Mouse (Mus musculus) heart, embryonic 12.5 days (tissue): ENCODE data around the gene Kbtbd12. TPM values are rescaled to one million over a fixed set of nuclear protein-coding genes. Genes with fewer than 3 reads are reported as not detected.
A peak's percentile ranks its signal among the peaks of the same experiment; 100 is the strongest.

Experiments used
- ATAC-seq: fragments of 200-750 bp; cut with Nextera tagmentation; 2 replicates; pipeline ENCODE4 v1.8.0; 2017; ENCODE audit warnings: moderate TSS enrichment, moderate library complexity; ENCODE audit not compliant: insufficient number of reproducible peaks, low FRiP score
- H3K27ac ChIP-seq: fragments of 300-500 bp; sonication (generic); 2 replicates; pipeline ENCODE4 v1.5.1; 2016; ENCODE audit warnings: mild to moderate bottlenecking, moderate library complexity; ENCODE audit not compliant: poor library complexity, severe bottlenecking
- H3K27me3 ChIP-seq: fragments of 300-500 bp; sonication (generic); replicated peaks from 2 replicates; pipeline ENCODE4 v1.6.1; 2016; ENCODE audit warnings: mild to moderate bottlenecking, moderate library complexity
- H3K36me3 ChIP-seq: fragments of 300-500 bp; sonication (generic); 2 replicates; pipeline ENCODE4 v1.6.1; 2016; ENCODE audit warnings: mild to moderate bottlenecking, moderate library complexity
- H3K4me1 ChIP-seq: fragments of 300-500 bp; sonication (generic); replicated peaks from 2 replicates; pipeline ENCODE4 v1.6.1; 2016; ENCODE audit warnings: mild to moderate bottlenecking
- H3K4me2 ChIP-seq: fragments of 300-500 bp; sonication (generic); 2 replicates; pipeline ENCODE4 v1.6.1; 2016; ENCODE audit warnings: mild to moderate bottlenecking, moderate library complexity
- H3K4me3 ChIP-seq: fragments of 300-500 bp; sonication (generic); 2 replicates; pipeline ENCODE4 v1.5.1; 2016; ENCODE audit warnings: mild to moderate bottlenecking
- H3K9ac ChIP-seq: fragments of 300-500 bp; sonication (generic); 2 replicates; pipeline ENCODE4 v1.6.1; 2016; ENCODE audit warnings: mild to moderate bottlenecking, moderate library complexity
- H3K9me3 ChIP-seq: fragments of 300-500 bp; sonication (generic); replicated peaks from 2 replicates; pipeline ENCODE4 v1.6.1; 2016; ENCODE audit warnings: mild to moderate bottlenecking, moderate library complexity
- WGBS: fragments of 180-500 bp; shearing (Covaris S2); methylation state at CpG from one replicate; pipeline ENCODE4 v1.1.7; 2016; 5-methylcytosine and 5-hydroxymethylcytosine counted together
- polyA plus RNA-seq: library from polyadenylated mRNA; unstranded; fragments of >200 nt; fragmentation: Nextera tagmentation; extraction: Ambion mirVana; gene quantifications from 2 replicates; pipeline ENCODE4 v1.2.1, GENCODE M21; 2016

The Kbtbd12 gene
- polyA plus RNA-seq, 1 experiment from 2014 or later, result 13.6 TPM

- Histone ChIP-seq H3K9ac (no peak overlapping the region), H3K27ac (no peak overlapping the region), H3K27me3 (no peaks in the 10 kb centered on the region), H3K4me3 (no peak overlapping the region), H3K4me1 (peaks cover 12% of the 10 kb centered on the region), H3K9me3 (peaks cover 7% of the 10 kb centered on the region; the same call in 1 of the 2 replicates), H3K4me2 (no peak overlapping the region), H3K36me3 (no peaks in the 10 kb centered on the region)
- ATAC-seq, result no peak
- 70% methylated on average over 4 of the region's 4 CpGs for WGBS
Observed at GRCm38 (mm10) chr6:88641346-88641920, 3.7 kb upstream of the Kbtbd12 start.

DNA sequence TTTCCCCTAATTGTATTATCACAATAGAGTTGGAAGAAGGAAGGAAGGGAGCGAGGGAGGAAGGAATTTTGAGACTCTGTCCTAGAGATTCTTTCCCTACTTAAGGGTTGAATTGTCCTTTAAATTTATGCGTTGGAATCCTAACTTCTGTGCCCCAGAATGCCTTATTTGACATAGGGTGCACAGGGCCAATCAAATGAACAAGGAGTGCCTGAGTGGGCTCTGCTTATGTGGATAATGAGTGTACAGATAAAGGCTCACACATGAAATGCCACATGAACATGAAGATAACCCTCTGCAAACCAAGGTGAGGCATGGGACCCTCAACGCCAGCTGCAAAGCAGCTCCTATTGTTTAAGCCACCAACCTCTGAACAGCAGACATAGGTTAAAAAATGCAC is 2.6 kb upstream of the Kbtbd12 start:
- Histone ChIP-seq H3K27me3 (no peaks in the 10 kb centered on the region), H3K4me1 (peaks cover 12% of the 10 kb centered on the region), H3K4me2 (peak overlapping the region; percentile 58), H3K27ac (no peak overlapping the region), H3K36me3 (no peaks in the 10 kb centered on the region), H3K4me3 (no peak overlapping the region), H3K9ac (peak overlapping the region; percentile 50; the same call in 1 of the 2 replicates), H3K9me3 (peaks cover 7% of the 10 kb centered on the region)
- WGBS, result 27% methylated on average over 3 of the region's 3 CpGs
- ATAC-seq, result no peak

DNA sequence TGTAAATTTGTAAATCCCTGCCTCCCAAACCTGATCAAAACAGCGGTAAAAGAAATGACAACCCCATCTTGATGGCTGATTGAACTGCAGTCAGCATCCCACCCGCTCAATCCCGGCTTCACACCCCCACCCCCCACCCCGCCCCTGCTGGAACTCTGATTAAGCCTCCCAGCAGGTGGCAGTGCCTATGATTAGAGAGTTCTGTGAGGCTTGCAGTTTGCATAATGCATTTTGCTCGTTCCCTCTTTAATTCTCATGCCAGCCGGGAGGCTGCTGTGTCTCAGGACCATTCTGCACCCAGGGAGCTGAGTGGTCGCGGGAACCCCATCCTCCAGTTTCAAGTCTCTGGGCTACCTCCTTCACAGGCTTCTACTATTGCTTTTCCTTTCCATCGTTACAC is 2.2 kb upstream of the Kbtbd12 start:
- H3K27ac ChIP-seq, result no peak overlapping the region
- WGBS, result 0% methylated on average over 9 of the region's 9 CpGs
- no peaks in the 10 kb centered on the region for H3K36me3 ChIP-seq
- peak overlapping the region; percentile 58 for H3K4me2 ChIP-seq
- H3K9me3 ChIP-seq, result peaks cover 7% of the 10 kb centered on the region
- H3K9ac ChIP-seq, result peak overlapping the region; percentile 50; the same call in 1 of the 2 replicates
- no peak overlapping the region for H3K4me3 ChIP-seq
- H3K4me1 ChIP-seq, result peaks cover 12% of the 10 kb centered on the region
- ATAC-seq, result no peak
- no peaks in the 10 kb centered on the region for H3K27me3 ChIP-seq

DNA sequence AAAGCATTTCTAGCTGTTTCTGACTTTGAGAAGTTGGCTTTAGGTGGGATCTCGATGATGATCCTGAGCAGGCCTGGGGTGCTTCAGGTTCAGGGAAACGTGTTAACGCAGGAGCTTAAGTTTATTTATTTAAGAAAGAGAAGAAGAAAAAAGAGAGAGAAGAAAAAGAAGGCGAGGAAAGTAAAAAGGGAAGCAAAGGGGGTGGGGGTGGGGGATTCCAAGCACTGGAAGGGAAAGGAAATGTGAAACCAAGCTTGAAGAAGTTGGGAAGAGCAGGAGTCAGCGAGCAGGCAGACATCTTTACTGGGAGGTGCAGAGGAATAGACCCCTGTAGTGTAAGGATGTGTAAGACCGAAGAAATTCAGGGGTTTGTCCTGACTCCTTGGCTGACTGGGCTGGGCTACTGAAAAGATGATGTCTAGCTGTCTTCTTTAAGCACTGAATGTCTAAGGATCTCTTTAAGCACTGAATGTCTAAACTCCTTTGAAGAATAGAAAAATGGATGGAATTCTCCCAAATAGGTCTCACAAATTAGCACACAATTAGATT is 1.7 kb upstream of the Kbtbd12 start:
- ATAC-seq, result no peak
- H3K4me2 ChIP-seq, result peak overlapping the region; percentile 58
- no peak overlapping the region for H3K27ac ChIP-seq

DNA sequence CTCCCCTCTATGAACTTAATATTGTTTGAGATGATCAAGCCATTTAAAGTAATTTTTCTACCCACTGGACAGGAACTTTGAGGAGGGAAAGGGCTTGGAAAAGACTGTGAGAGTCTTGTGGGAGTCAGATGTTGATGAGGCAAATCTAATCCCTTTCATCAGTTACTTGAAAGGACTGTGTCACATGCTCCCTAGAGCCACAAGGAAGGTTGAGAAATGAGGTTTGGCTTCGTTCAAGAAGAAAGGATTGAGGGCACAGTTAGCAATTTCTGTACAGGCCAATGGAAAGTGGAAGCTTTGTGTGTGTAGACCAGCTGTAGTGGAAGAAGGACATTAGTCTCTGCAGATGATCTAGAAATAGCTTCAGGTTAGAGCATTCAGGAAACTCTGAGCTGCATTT is 1.2 kb upstream of the Kbtbd12 start:
- H3K27ac ChIP-seq, result no peak overlapping the region
- H3K9ac ChIP-seq, result no peak overlapping the region
- peaks cover 12% of the 10 kb centered on the region for H3K4me1 ChIP-seq
- no peaks in the 10 kb centered on the region for H3K36me3 ChIP-seq
- peaks cover 7% of the 10 kb centered on the region for H3K9me3 ChIP-seq
- H3K27me3 ChIP-seq, result no peaks in the 10 kb centered on the region
- no peak overlapping the region for H3K4me3 ChIP-seq
- no peak for ATAC-seq
- no peak overlapping the region for H3K4me2 ChIP-seq
- 47% methylated on average over 1 of the region's 1 CpGs for WGBS

More for the DNA sequence above, 1.7 kb upstream of the Kbtbd12 start:
- no peak overlapping the region for H3K9ac ChIP-seq
- H3K9me3 ChIP-seq, result peaks cover 7% of the 10 kb centered on the region
- WGBS, result 18% methylated on average over 6 of the region's 6 CpGs
- H3K36me3 ChIP-seq, result no peaks in the 10 kb centered on the region
- H3K27me3 ChIP-seq, result no peaks in the 10 kb centered on the region
- peaks cover 12% of the 10 kb centered on the region for H3K4me1 ChIP-seq
- no peak overlapping the region for H3K4me3 ChIP-seq

- H3K4me1 ChIP-seq, result peaks cover 12% of the 10 kb centered on the region
- no peak overlapping the region for H3K4me3 ChIP-seq
- H3K27ac ChIP-seq, result no peak overlapping the region
- H3K27me3 ChIP-seq, result no peaks in the 10 kb centered on the region
- no peak for ATAC-seq
- peaks cover 7% of the 10 kb centered on the region for H3K9me3 ChIP-seq
- H3K36me3 ChIP-seq, result no peaks in the 10 kb centered on the region
- H3K9ac ChIP-seq, result no peak overlapping the region
- 83% methylated on average over 6 of the region's 6 CpGs for WGBS
- no peak overlapping the region for H3K4me2 ChIP-seq
Observed at GRCm38 (mm10) chr6:88635881-88636754, 1.6 kb downstream of the Kbtbd12 start.

DNA sequence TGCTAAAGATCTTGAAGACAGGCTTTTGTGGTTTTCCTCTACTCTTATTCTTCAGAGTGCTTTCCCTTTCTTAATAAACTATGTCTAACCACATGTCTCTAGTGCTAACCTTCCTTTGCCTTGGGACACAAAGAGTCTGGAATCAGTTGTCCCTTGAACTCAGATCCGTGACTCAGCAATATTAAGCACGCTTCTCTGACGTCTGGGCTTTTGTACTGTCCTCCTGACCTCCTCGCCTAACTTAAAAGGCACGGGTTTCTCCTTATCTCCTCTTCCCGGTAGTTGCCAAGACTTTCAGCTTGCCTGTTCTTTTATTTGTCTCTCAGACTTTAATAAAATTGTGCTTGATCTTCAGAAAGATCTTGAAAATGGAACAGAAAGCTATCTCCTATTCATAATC is 6.5 kb downstream of the Kbtbd12 start:
- no peak overlapping the region for H3K27ac ChIP-seq
- H3K4me3 ChIP-seq, result no peak overlapping the region
- H3K27me3 ChIP-seq, result no peaks in the 10 kb centered on the region
- H3K9ac ChIP-seq, result no peak overlapping the region
- H3K4me1 ChIP-seq, result 0 out of 2 replicates have a peak, but pooled peaks cover 4% of the 10 kb centered on the region
- no peak overlapping the region for H3K4me2 ChIP-seq
- no peaks in the 10 kb centered on the region for H3K36me3 ChIP-seq
- no peaks in the 10 kb centered on the region; the same call in 1 of the 2 replicates for H3K9me3 ChIP-seq
- ATAC-seq, result no peak
- WGBS, result 36% methylated on average over 6 of the region's 6 CpGs

DNA sequence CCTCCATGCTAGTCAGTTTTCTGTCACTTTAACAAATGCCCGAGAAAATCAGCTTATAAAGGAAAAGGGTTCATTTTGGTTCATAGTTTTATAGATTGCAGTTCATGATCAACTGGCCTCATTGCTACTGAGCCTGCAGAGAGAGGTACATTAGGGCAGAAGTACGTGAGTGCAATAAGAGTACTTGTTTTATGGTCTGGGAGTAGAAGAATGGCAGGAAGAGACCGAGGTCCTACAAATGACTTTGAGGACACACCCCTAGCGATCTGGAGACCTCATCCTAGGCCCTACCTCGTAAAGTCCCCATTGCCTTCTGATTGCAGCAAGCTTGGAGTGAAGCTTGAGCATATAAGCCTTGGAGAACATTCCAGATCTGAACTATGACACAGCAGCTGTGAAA is 7.2 kb downstream of the Kbtbd12 start:
- Histone ChIP-seq H3K36me3 (no peaks in the 10 kb centered on the region), H3K9me3 (no peaks in the 10 kb centered on the region; the same call in 1 of the 2 replicates), H3K9ac (no peak overlapping the region), H3K4me2 (no peak overlapping the region), H3K4me3 (no peak overlapping the region), H3K27me3 (no peaks in the 10 kb centered on the region), H3K4me1 (peaks cover 7% of the 10 kb centered on the region; the same call in 1 of the 2 replicates), H3K27ac (no peak overlapping the region)
- ATAC-seq, result no peak
- WGBS, result 76% methylated on average over 5 of the region's 5 CpGs

DNA sequence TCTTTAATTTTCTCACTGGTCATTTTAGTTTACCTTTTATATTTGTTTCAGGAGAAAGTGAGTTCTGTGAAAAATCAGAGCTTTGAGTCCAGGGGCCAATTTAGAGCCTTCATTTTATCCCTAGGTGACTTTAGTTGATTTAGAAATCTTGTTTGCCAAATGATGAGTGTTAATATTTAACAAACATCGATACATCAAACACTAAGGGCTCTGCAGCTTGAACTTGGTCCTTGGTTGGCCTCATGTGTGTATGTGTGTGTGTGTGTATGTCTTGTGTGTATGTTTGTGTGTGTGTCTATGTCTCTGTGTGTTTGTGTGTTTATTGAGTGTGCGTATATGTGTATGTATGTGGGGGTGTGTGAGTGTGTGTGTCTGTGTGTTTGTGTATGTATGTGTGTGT is 7.9 kb downstream of the Kbtbd12 start:
- H3K27ac ChIP-seq, result no peak overlapping the region

GRCm38 (mm10) chr6:88627317-88627811 is 10.4 kb downstream of the Kbtbd12 start:
- Histone ChIP-seq H3K4me2 (peak overlapping the region; percentile 82), H3K9me3 (no peaks in the 10 kb centered on the region), H3K27ac (peak overlapping the region; percentile 74), H3K27me3 (no peaks in the 10 kb centered on the region), H3K4me3 (peak overlapping the region; percentile 55), H3K36me3 (no peaks in the 10 kb centered on the region), H3K4me1 (peaks cover 8% of the 10 kb centered on the region; the same call in 1 of the 2 replicates), H3K9ac (peak overlapping the region; percentile 70)
- WGBS, result under 1% methylated on average over 51 of the region's 51 CpGs
- peak; percentile 92 for ATAC-seq

More for the DNA sequence above, 7.9 kb downstream of the Kbtbd12 start:
- Histone ChIP-seq H3K4me2 (no peak overlapping the region), H3K4me1 (peaks cover 8% of the 10 kb centered on the region; the same call in 1 of the 2 replicates), H3K9ac (no peak overlapping the region), H3K36me3 (no peaks in the 10 kb centered on the region), H3K27me3 (no peaks in the 10 kb centered on the region), H3K4me3 (no peak overlapping the region), H3K9me3 (no peaks in the 10 kb centered on the region)
- ATAC-seq, result no peak
- WGBS, result 93% methylated on average over 2 of the region's 2 CpGs

DNA sequence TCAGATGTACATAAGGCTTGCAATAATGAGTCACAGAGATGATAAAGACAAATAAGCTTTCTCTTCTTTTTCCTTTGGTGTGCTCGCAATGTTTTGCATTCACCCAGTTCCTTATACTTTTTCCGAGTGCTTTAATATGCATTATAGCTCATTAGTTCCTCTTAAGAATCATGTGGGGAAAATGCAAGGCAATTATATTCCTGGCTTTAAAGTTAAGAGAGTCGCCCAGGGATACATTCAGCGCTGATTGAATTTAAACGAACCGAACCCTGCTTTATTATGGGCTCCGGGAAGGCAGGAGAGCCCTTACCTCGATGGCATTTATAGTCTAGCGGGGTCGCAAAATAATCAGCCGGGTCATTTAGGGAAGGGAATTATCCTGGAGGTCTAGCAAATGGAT is 10.8 kb downstream of the Kbtbd12 start:
- no peaks in the 10 kb centered on the region for H3K36me3 ChIP-seq
- no peaks in the 10 kb centered on the region for H3K27me3 ChIP-seq
- H3K9ac ChIP-seq, result peak overlapping the region; percentile 70
- H3K4me3 ChIP-seq, result peak overlapping the region; percentile 55
- H3K4me1 ChIP-seq, result peaks cover 8% of the 10 kb centered on the region
- H3K9me3 ChIP-seq, result no peaks in the 10 kb centered on the region
- H3K4me2 ChIP-seq, result peak overlapping the region; percentile 82
- 30% methylated on average over 11 of the region's 11 CpGs for WGBS
- ATAC-seq, result 0 out of 2 replicates have a peak, but pooled peaks have one; percentile 13
- H3K27ac ChIP-seq, result peak overlapping the region; percentile 74
